Mouse (Mus musculus) lung, embryonic 14.5 days (tissue): ENCODE results near the gene Zfyve26. TPM values are rescaled to one million over a fixed set of nuclear protein-coding genes. Genes with fewer than 3 reads are reported as not detected.
"Not testable (repeated sequence)": the region's sequence is repeated elsewhere in the genome, so short reads cannot be mapped to it uniquely, and the experiment has no call there.

ENCODE experiments used
- ATAC-seq: fragments of 200-750 bp; cut with Nextera tagmentation; 2 replicates; pipeline ENCODE4 v1.8.0; 2017; ENCODE audit warnings: mild to moderate bottlenecking, moderate TSS enrichment, moderate library complexity; ENCODE audit not compliant: insufficient read depth
- DNase-seq: peaks from one replicate; pipeline ENCODE4 v3.0.0-alpha.2; 2015
- H3K27ac ChIP-seq: fragments of 300-500 bp; sonication (generic); 2 replicates; pipeline ENCODE4 v1.5.1; 2014; ENCODE audit warnings: low read depth, mild to moderate bottlenecking, moderate library complexity
- H3K27me3 ChIP-seq: fragments of 300-500 bp; sonication (generic); 2 replicates; pipeline ENCODE4 v1.6.1; 2014; ENCODE audit warnings: low read length, control low read depth; ENCODE audit not compliant: insufficient read depth
- H3K36me3 ChIP-seq: fragments of 300-500 bp; sonication (generic); 2 replicates; pipeline ENCODE4 v1.6.1; 2014; ENCODE audit warnings: control low read depth; ENCODE audit not compliant: insufficient read depth
- H3K4me1 ChIP-seq: fragments of 300-500 bp; sonication (generic); 2 replicates; pipeline ENCODE4 v1.6.1; 2014; ENCODE audit warnings: antibody characterized with exemption, control low read depth; ENCODE audit not compliant: insufficient read depth
- H3K4me2 ChIP-seq: fragments of 300-500 bp; sonication (generic); 2 replicates; pipeline ENCODE4 v1.6.1; 2014; ENCODE audit warnings: mild to moderate bottlenecking
- H3K4me3 ChIP-seq: fragments of 300-500 bp; sonication (generic); 2 replicates; pipeline ENCODE4 v1.5.1; 2014; ENCODE audit warnings: low read depth, low read length
- H3K9ac ChIP-seq: fragments of 300-500 bp; sonication (generic); 2 replicates; pipeline ENCODE4 v1.6.1; 2014
- H3K9me3 ChIP-seq: fragments of 300-500 bp; sonication (generic); 2 replicates; pipeline ENCODE4 v1.6.1; 2016; ENCODE audit warnings: low read depth, low read length, control low read depth
- CTCF ChIP-seq: IDR thresholded peaks from 2 replicates; pipeline ENCODE4 v1.5.1; 2016; ENCODE audit warnings: antibody characterized with exemption, low read depth
- WGBS: fragments of 180-500 bp; shearing (Covaris S2); extraction: QIAGEN DNeasy Blood & Tissue Kit; methylation state at CpG from one replicate; pipeline ENCODE4 v1.1.7; 2014; 5-methylcytosine and 5-hydroxymethylcytosine counted together
- polyA plus RNA-seq: library from polyadenylated mRNA; unstranded; fragments of >200 nt; fragmentation: Nextera tagmentation; extraction: Ambion mirVana; gene quantifications from 2 replicates; pipeline ENCODE4 v1.2.1, GENCODE M21; 2014

Gene Zfyve26
- polyA plus RNA-seq, 1 experiment from 2014 or later, result 16.5 TPM

GRCm38 (mm10) chr12:79326745-79327144, 30.6 kb upstream of the Zfyve26 start:
- Histone ChIP-seq H3K4me2 (no peak overlapping the region), H3K4me3 (no peak overlapping the region), H3K4me1 (no peaks in the 10 kb centered on the region), H3K27ac (no peak overlapping the region), H3K36me3 (no peaks in the 10 kb centered on the region), H3K9ac (no peak overlapping the region), H3K27me3 (no peaks in the 10 kb centered on the region), H3K9me3 (no peaks in the 10 kb centered on the region)
- no peak for ATAC-seq
- WGBS, result 51% methylated on average over 2 of the region's 2 CpGs
- DNase-seq, result no peak
- TF ChIP-seq CTCF, result no peak

- Histone ChIP-seq H3K27ac (no peak overlapping the region), H3K9ac (no peak overlapping the region)
- whole genome bisulfite sequencing, result 28% methylated on average over 2 of the region's 2 CpGs
These were observed 30.1 kb upstream of the Zfyve26 start for GRCm38 (mm10) chr12:79326236-79326635.

GRCm38 (mm10) chr12:79322539-79322938, 26.4 kb upstream of the Zfyve26 start:
- H3K4me2 ChIP-seq, H3K27me3 ChIP-seq, H3K4me3 ChIP-seq, H3K36me3 ChIP-seq, H3K4me1 ChIP-seq, H3K9ac ChIP-seq, H3K9me3 ChIP-seq, H3K27ac ChIP-seq, ATAC-seq: not testable (repeated sequence)
- 72% methylated on average over 2 of the region's 2 CpGs for whole genome bisulfite sequencing
- peak; percentile 52 for TF ChIP-seq CTCF
- DNase-seq, result peak; percentile 83

More at GRCm38 (mm10) chr12:79326236-79326635, 30.1 kb upstream of the Zfyve26 start:
- no peak for ATAC-seq
- H3K4me2 ChIP-seq, result no peak overlapping the region
- H3K4me1 ChIP-seq, result no peaks in the 10 kb centered on the region
- H3K4me3 ChIP-seq, result no peak overlapping the region
- no peak for TF ChIP-seq CTCF
- H3K9me3 ChIP-seq, result no peaks in the 10 kb centered on the region
- no peaks in the 10 kb centered on the region for H3K27me3 ChIP-seq
- DNase-seq, result no peak
- H3K36me3 ChIP-seq, result no peaks in the 10 kb centered on the region

- Histone ChIP-seq H3K36me3 (no peaks in the 10 kb centered on the region), H3K9ac (no peak overlapping the region), H3K9me3 (no peaks in the 10 kb centered on the region), H3K4me2 (no peak overlapping the region), H3K27me3 (no peaks in the 10 kb centered on the region), H3K27ac (no peak overlapping the region), H3K4me1 (no peaks in the 10 kb centered on the region), H3K4me3 (no peak overlapping the region)
- TF ChIP-seq CTCF, result no peak
- 64% methylated on average over 5 of the region's 5 CpGs for WGBS
- ATAC-seq (no peak), DNase-seq (no peak)
These were observed 24.8 kb upstream of the Zfyve26 start for GRCm38 (mm10) chr12:79320895-79321294.

- H3K9ac ChIP-seq, result no peak overlapping the region
- ATAC-seq (no peak), DNase-seq (peak; percentile 14)
- 32% methylated on average over 5 of the region's 5 CpGs for WGBS
- TF ChIP-seq CTCF, result no peak
- H3K27me3 ChIP-seq, result no peaks in the 10 kb centered on the region
- no peaks in the 10 kb centered on the region for H3K9me3 ChIP-seq
- no peaks in the 10 kb centered on the region for H3K36me3 ChIP-seq
- no peak overlapping the region for H3K4me3 ChIP-seq
- H3K4me1 ChIP-seq, result no peaks in the 10 kb centered on the region
- H3K27ac ChIP-seq, result no peak overlapping the region
- no peak overlapping the region for H3K4me2 ChIP-seq
These were observed 21.2 kb upstream of the Zfyve26 start for GRCm38 (mm10) chr12:79317339-79317738.

- ATAC-seq (no peak), DNase-seq (no peak)
- Histone ChIP-seq H3K9ac (no peak overlapping the region), H3K36me3 (no peaks in the 10 kb centered on the region), H3K9me3 (no peaks in the 10 kb centered on the region), H3K4me1 (no peaks in the 10 kb centered on the region), H3K27me3 (no peaks in the 10 kb centered on the region), H3K4me2 (no peak overlapping the region), H3K27ac (no peak overlapping the region), H3K4me3 (no peak overlapping the region)
- 87% methylated on average over 4 of the region's 4 CpGs for WGBS
- no peak for TF ChIP-seq CTCF
These were observed 17.6 kb upstream of the Zfyve26 start for GRCm38 (mm10) chr12:79313721-79314120.

- H3K4me2 ChIP-seq, result no peak overlapping the region
- ATAC-seq (peak; percentile 85; the same call in 1 of the 2 replicates), DNase-seq (peak; percentile 80)
- H3K9ac ChIP-seq, result no peak overlapping the region
- 41% methylated on average over 4 of the region's 4 CpGs for WGBS
- no peaks in the 10 kb centered on the region for H3K4me1 ChIP-seq
- TF ChIP-seq CTCF, result no peak
- H3K9me3 ChIP-seq, result no peaks in the 10 kb centered on the region
- no peak overlapping the region for H3K4me3 ChIP-seq
- H3K36me3 ChIP-seq, result no peaks in the 10 kb centered on the region
- H3K27ac ChIP-seq, result no peak overlapping the region
- no peaks in the 10 kb centered on the region for H3K27me3 ChIP-seq
These were observed 9.9 kb upstream of the Zfyve26 start for GRCm38 (mm10) chr12:79306013-79306412.

- DNase-seq (peak; percentile 64), ATAC-seq (no peak)
- 58% methylated on average over 1 of the region's 1 CpGs for WGBS
- no peaks in the 10 kb centered on the region for H3K9me3 ChIP-seq
- no peaks in the 10 kb centered on the region for H3K4me1 ChIP-seq
- H3K4me3 ChIP-seq, result no peak overlapping the region
- no peak overlapping the region for H3K27ac ChIP-seq
- peak; percentile 50; the same call in 1 of the 2 replicates for TF ChIP-seq CTCF
- H3K9ac ChIP-seq, result no peak overlapping the region
- H3K4me2 ChIP-seq, result no peak overlapping the region
- H3K36me3 ChIP-seq, result no peaks in the 10 kb centered on the region
- H3K27me3 ChIP-seq, result no peaks in the 10 kb centered on the region
These were observed 9.0 kb upstream of the Zfyve26 start for GRCm38 (mm10) chr12:79305131-79305530.
